Mouse (Mus musculus) midbrain, embryonic 10.5 days (tissue): ENCODE data around the gene Hpn. TPM values are rescaled to one million over a fixed set of nuclear protein-coding genes. Genes with fewer than 3 reads are reported as not detected.
A peak's percentile ranks its signal among the peaks of the same experiment; 100 is the strongest.

ENCODE experiments used
- DNase-seq: peaks from one replicate; pipeline ENCODE4 v3.0.0-alpha.2; 2017; ENCODE audit warnings: low spot score
- H3K27ac ChIP-seq: fragments of 300-500 bp; sonication (generic); replicated peaks from 2 replicates; pipeline ENCODE4 v1.5.1; 2016; ENCODE audit warnings: mild to moderate bottlenecking
- H3K27me3 ChIP-seq: fragments of 300-500 bp; sonication (generic); 2 replicates; pipeline ENCODE4 v1.6.1; 2016; ENCODE audit warnings: low read depth, mild to moderate bottlenecking; ENCODE audit not compliant: poor library complexity, severe bottlenecking
- H3K36me3 ChIP-seq: fragments of 300-500 bp; sonication (generic); 2 replicates; pipeline ENCODE4 v1.6.1; 2016; ENCODE audit warnings: mild to moderate bottlenecking, moderate library complexity
- H3K4me1 ChIP-seq: fragments of 300-500 bp; sonication (generic); 2 replicates; pipeline ENCODE4 v1.6.1; 2016
- H3K4me3 ChIP-seq: fragments of 300-500 bp; sonication (generic); 2 replicates; pipeline ENCODE4 v1.5.1; 2016; ENCODE audit warnings: mild to moderate bottlenecking, moderate library complexity
- H3K9me3 ChIP-seq: fragments of 300-500 bp; sonication (generic); replicated peaks from 2 replicates; pipeline ENCODE4 v1.6.1; 2016; ENCODE audit warnings: mild to moderate bottlenecking
- WGBS: fragments of 180-500 bp; shearing (Covaris S2); methylation state at CpG from one replicate; pipeline ENCODE4 v1.1.7; 2016; 5-methylcytosine and 5-hydroxymethylcytosine counted together
- polyA plus RNA-seq: library from polyadenylated mRNA; unstranded; fragments of >200 nt; fragmentation: Nextera tagmentation; extraction: Ambion mirVana; gene quantifications from 2 replicates; pipeline ENCODE4 v1.2.1, GENCODE M21; 2016

The Hpn gene
- polyA plus RNA-seq, 1 experiment from 2014 or later, result 1.00 TPM

GRCm38 (mm10) chr7:31084140-31084539 lies 30.9 kb downstream of the Hpn start:
- 72% methylated on average over 9 of the region's 9 CpGs for WGBS
- Histone ChIP-seq H3K4me1 (peaks cover 24% of the 10 kb centered on the region), H3K36me3 (no peaks in the 10 kb centered on the region), H3K27me3 (no peaks in the 10 kb centered on the region), H3K4me3 (no peak overlapping the region), H3K27ac (0 out of 2 replicates have a peak overlapping the region, but pooled peaks have one; percentile 2), H3K9me3 (no peaks in the 10 kb centered on the region)
- no peak for DNase-seq

DNA sequence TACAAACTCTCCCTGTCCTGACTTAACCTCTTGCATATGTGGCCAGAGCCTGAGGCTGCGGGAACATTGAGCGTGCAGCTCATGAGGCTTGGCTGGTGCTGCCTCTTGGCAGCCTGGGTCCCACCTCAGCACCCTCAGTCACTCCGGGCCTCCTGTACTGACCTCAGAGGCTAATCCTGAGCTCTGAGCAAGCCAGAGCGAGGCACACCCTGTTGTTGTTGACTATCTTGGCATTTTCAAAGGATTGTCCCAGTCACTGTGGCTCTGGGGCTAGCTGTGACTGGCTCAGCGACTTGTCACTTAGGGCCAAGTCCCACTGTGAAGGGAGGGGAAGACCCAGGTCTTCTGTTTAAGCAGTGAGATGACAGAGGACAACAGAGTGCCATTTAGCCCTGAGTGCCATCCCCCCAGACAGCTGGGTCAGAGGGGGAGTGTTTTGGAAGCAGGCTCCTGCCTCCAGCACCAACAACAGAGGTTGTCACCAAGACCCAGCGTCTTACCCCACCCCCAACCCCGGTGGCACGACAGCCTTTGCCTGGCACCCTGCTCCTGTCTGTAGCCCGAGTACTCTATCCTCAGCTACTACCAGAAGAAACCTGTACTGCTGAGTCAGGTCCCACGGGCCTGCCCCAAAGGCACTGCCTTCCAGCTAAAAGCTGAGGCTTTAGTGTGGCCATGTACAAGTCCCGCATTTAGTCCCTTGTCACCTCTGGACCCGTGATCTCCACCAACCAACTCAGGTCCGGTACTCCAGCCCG lies 32.1 kb downstream of the Hpn start:
- Histone ChIP-seq H3K36me3 (no peaks in the 10 kb centered on the region), H3K4me3 (no peak overlapping the region), H3K4me1 (peaks cover 24% of the 10 kb centered on the region), H3K27me3 (no peaks in the 10 kb centered on the region), H3K9me3 (no peaks in the 10 kb centered on the region), H3K27ac (peak overlapping the region; percentile 63)
- DNase-seq, result no peak
- 56% methylated on average over 14 of the region's 14 CpGs for WGBS

DNA sequence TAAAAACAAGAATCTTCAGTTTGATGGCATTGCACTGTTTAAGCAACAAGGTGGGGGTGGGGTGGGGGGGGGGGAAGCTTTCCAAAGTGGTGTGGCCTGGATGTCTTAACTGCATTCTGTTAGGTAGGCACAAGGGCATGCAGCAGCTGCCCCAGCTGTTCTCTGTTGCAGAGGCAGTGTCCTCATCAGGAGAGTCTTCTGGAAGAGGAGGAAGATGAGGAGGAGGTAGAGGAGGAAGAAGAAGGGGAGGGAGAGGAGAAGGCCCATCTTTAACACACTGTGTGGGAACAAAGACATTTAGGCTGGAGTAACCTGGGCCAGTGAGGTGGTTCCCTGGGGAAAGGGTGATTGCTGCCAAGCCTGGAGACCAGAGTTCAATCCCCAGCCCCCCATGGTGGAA lies 33.0 kb downstream of the Hpn start:
- Histone ChIP-seq H3K36me3 (no peaks in the 10 kb centered on the region), H3K9me3 (no peaks in the 10 kb centered on the region), H3K27me3 (no peaks in the 10 kb centered on the region), H3K4me3 (no peak overlapping the region), H3K27ac (no peak overlapping the region), H3K4me1 (peaks cover 26% of the 10 kb centered on the region)
- DNase-seq, result no peak

- Histone ChIP-seq H3K27ac (no peak overlapping the region), H3K9me3 (no peaks in the 10 kb centered on the region), H3K27me3 (no peaks in the 10 kb centered on the region), H3K36me3 (no peaks in the 10 kb centered on the region), H3K4me3 (no peak overlapping the region), H3K4me1 (peaks cover 26% of the 10 kb centered on the region)
- 33% methylated on average over 1 of the region's 1 CpGs for WGBS
- no peak for DNase-seq
These were observed 34.0 kb downstream of the Hpn start for GRCm38 (mm10) chr7:31081106-31081505.

DNA sequence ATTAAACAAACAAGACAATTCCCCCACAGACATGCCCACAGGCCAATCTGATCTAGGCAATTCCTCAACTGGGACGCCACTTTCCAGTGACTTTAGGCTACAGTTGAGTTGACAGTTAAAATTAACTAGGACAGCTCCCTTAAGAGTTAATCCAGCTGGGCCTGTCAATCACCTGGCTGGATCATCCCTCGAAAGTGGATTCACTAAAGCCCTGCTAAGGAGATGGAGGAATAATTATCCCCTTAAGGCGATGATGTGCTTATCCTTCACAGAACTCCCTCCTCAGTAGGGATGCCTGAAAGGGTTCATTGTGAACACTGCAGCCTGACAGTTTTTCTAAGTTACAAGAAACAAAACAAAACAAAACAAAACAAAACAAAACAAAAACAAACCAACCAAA lies 34.5 kb downstream of the Hpn start:
- Histone ChIP-seq H3K9me3 (no peaks in the 10 kb centered on the region), H3K4me3 (no peak overlapping the region), H3K36me3 (no peaks in the 10 kb centered on the region), H3K27me3 (no peaks in the 10 kb centered on the region), H3K4me1 (peaks cover 24% of the 10 kb centered on the region), H3K27ac (no peak overlapping the region)
- DNase-seq, result no peak
- WGBS, result 47% methylated on average over 3 of the region's 3 CpGs

DNA sequence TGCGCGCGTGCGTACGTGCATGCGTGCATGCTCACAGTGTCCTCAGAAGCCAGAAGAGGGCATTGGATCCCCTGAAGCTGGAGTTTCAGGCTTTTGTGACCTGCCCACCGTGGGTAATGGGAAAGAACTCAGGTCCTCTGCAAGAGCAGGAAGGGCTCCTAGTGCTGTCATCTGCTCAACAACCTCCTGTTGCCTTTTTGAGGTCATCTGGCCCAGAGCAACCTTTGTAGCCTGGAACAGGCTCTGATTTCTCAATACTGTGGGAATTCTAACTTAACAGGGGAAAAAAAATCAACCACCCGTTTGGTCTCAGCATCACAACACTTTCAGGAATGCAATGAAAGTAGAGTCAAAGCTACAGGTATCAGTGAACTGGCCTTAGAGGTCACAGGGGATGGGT lies 35.4 kb downstream of the Hpn start:
- Histone ChIP-seq H3K27me3 (no peaks in the 10 kb centered on the region), H3K4me1 (peaks cover 14% of the 10 kb centered on the region), H3K27ac (no peak overlapping the region), H3K36me3 (no peaks in the 10 kb centered on the region), H3K4me3 (no peak overlapping the region), H3K9me3 (no peaks in the 10 kb centered on the region)
- 94% methylated on average over 8 of the region's 8 CpGs for WGBS
- DNase-seq, result no peak

GRCm38 (mm10) chr7:31077885-31078445 lies 37.1 kb downstream of the Hpn start:
- no peak for DNase-seq
- 48% methylated on average over 5 of the region's 5 CpGs for WGBS
- Histone ChIP-seq H3K36me3 (no peaks in the 10 kb centered on the region), H3K9me3 (no peaks in the 10 kb centered on the region), H3K27ac (peak overlapping the region; percentile 2; the same call in 1 of the 2 replicates), H3K27me3 (no peaks in the 10 kb centered on the region), H3K4me3 (no peak overlapping the region), H3K4me1 (peaks cover 6% of the 10 kb centered on the region)

- WGBS, result 66% methylated on average over 6 of the region's 6 CpGs
- no peak for DNase-seq
- Histone ChIP-seq H3K27me3 (no peaks in the 10 kb centered on the region), H3K36me3 (no peaks in the 10 kb centered on the region), H3K27ac (peak overlapping the region; percentile 2; the same call in 1 of the 2 replicates), H3K9me3 (no peaks in the 10 kb centered on the region), H3K4me3 (no peak overlapping the region), H3K4me1 (peaks cover 3% of the 10 kb centered on the region; the same call in 1 of the 2 replicates)
These were observed 37.6 kb downstream of the Hpn start for GRCm38 (mm10) chr7:31077470-31077869.

DNA sequence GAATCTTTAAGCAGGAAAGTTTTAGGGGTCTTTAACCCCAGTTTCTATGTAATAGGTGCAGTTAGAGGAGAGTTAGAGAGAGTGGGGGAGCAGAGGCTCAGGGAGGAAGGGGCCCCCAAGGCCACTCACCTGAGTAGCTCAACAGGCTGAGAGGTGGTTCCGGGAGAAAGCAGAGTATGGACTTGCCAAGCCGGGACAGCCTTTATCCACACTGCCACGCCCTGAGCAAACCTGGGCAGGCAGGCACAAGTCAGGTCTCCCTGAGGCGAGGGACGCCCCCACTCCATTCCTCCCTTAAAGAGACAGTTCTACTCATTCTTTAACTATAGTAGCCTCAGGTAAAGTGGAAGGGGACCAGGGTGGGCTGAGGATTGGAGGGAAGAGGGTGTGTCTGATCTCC lies 38.6 kb downstream of the Hpn start, which contains the start of gene Fxyd3:
Gene Fxyd3, minus strand, starts transcription at position 213 of the 400 bp plus-strand sequence.
- Histone ChIP-seq H3K4me1 (peaks cover 9% of the 10 kb centered on the region), H3K27ac (peak within 1 kb of the TSS; percentile 2; the same call in 1 of the 2 replicates), H3K27me3 (no peaks in the 10 kb centered on the region), H3K4me3 (no peak within 1 kb of the TSS), H3K9me3 (no peaks in the 10 kb centered on the region), H3K36me3 (no peaks in the 10 kb centered on the region)
- 67% methylated on average over 5 of the region's 5 CpGs for WGBS
- no peak for DNase-seq

GRCm38 (mm10) chr7:31074713-31075069 lies 40.4 kb downstream of the Hpn start:
- WGBS, result 85% methylated on average over 5 of the region's 5 CpGs
- Histone ChIP-seq H3K9me3 (no peaks in the 10 kb centered on the region), H3K4me3 (no peak overlapping the region), H3K36me3 (no peaks in the 10 kb centered on the region), H3K4me1 (peaks cover 9% of the 10 kb centered on the region), H3K27me3 (no peaks in the 10 kb centered on the region), H3K27ac (no peak overlapping the region)
- no peak for DNase-seq

- no peak for DNase-seq
- Histone ChIP-seq H3K27me3 (no peaks in the 10 kb centered on the region), H3K36me3 (no peaks in the 10 kb centered on the region), H3K27ac (no peak overlapping the region), H3K9me3 (no peaks in the 10 kb centered on the region), H3K4me1 (peaks cover 9% of the 10 kb centered on the region), H3K4me3 (no peak overlapping the region)
- 79% methylated on average over 7 of the region's 7 CpGs for WGBS
These were observed 40.9 kb downstream of the Hpn start for GRCm38 (mm10) chr7:31074061-31074712.

GRCm38 (mm10) chr7:31073546-31073945 lies 41.5 kb downstream of the Hpn start:
- Histone ChIP-seq H3K36me3 (no peaks in the 10 kb centered on the region), H3K27ac (no peak overlapping the region), H3K4me3 (no peak overlapping the region), H3K4me1 (peaks cover 9% of the 10 kb centered on the region), H3K9me3 (no peaks in the 10 kb centered on the region), H3K27me3 (no peaks in the 10 kb centered on the region)
- DNase-seq, result no peak

DNA sequence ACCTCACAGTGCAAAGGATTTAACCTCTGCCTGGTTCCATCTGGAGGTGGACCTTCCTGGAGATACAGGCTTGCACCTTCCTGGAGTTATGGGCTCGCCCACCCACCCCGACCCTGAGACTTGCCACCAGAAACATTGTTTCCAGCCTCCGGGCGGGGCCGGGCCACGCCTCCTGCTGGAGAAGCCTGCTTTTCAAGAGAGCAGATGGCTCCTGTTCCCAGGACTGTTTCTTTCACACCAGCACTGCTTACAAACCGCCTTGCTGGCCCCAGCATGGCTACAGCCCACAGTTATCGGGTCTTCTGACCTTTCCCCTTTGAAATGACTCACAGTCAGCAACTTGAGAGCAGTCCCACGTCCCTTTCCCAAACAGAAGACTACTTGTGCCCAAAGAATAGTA lies 42.8 kb downstream of the Hpn start:
- H3K4me1 ChIP-seq, result peaks cover 6% of the 10 kb centered on the region
- H3K27ac ChIP-seq, result 0 out of 2 replicates have a peak overlapping the region, but pooled peaks have one; percentile 17
- H3K36me3 ChIP-seq, result no peaks in the 10 kb centered on the region
- 66% methylated on average over 9 of the region's 9 CpGs for whole genome bisulfite sequencing
- no peak overlapping the region for H3K4me3 ChIP-seq
- H3K9me3 ChIP-seq, result no peaks in the 10 kb centered on the region
- no peaks in the 10 kb centered on the region for H3K27me3 ChIP-seq
- DNase-seq, result no peak
